In the genomic region with DNA sequence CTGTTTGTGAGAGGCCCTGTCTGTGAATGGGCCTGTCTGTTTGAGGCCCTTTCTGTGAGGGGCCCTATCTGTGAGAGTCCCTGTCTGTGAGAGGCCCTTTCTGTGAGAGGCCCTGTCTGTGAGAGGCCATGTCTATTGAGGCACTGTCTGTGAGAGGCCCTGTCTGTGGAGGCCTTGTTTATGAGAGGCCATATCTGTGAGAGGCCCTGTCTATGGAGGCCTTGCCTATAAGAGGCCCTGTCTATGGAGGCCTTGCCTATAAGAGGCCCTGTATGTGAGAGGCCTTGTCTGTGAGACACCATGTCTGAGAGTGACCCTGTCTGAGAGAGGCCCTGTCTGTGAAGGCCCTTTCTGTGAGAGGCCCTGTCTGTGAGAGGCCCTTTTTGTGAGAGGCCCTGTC, we compare ENCODE assay signal across 11 mouse cellular contexts. TPM values are rescaled to one million over a fixed set of nuclear protein-coding genes. Genes with fewer than 3 reads are reported as not detected.
DNase-seq lines count a peak whose midpoint lies in the region; ATAC-seq and TF ChIP-seq lines count a peak whose summit lies in the region.
"Had no signal": no experiment of that assay in that cellular context is flagged by ENCODE, and none has a peak within 500 bp of the region (broad histone marks: within the 10 kb centered on the region; RNA-seq: fewer than 3 reads in every experiment).

No protein-coding gene starts in this region.

- H3K27ac ChIP-seq in cerebellum, adult 2 months (ENCODE audit: insufficient read depth, low read length): peak overlapping the region; percentile 44; the same call in 1 of the 2 replicates
- H3K27ac ChIP-seq in kidney, embryonic 15.5 days: no peak overlapping the region
- H3K27ac ChIP-seq in embryonic facial prominence, embryonic 14.5 days (replicated peaks; ENCODE audit: low read depth, low read length): no peak overlapping the region
- H3K27ac ChIP-seq in liver, embryonic 12.5 days: peak overlapping the region; percentile 94
- H3K27ac ChIP-seq: gastrocnemius, adult 2 months had no signal

- peak; percentile 58; the same call in 1 of the 2 replicates for ATAC-seq in kidney, embryonic 15.5 days (replicated peaks; ENCODE audit: low FRiP score)
- ATAC-seq in embryonic facial prominence, embryonic 14.5 days (ENCODE audit: low read depth): peak; percentile 37; the same call in 1 of the 2 replicates
- ATAC-seq in liver, embryonic 12.5 days: peak; percentile 85

- H3K4me2 ChIP-seq in kidney, embryonic 15.5 days: no peak overlapping the region
- H3K4me2 ChIP-seq in embryonic facial prominence, embryonic 14.5 days (ENCODE audit: low read depth, low read length): no peak overlapping the region
- peak overlapping the region; percentile 77 for H3K4me2 ChIP-seq in liver, embryonic 12.5 days

- H3K36me3 ChIP-seq in kidney, embryonic 15.5 days: peaks cover 18% of the 10 kb centered on the region; the same call in 1 of the 2 replicates
- peaks cover 11% of the 10 kb centered on the region; the same call in 1 of the 2 replicates for H3K36me3 ChIP-seq in embryonic facial prominence, embryonic 14.5 days (ENCODE audit: control insufficient read depth, insufficient read depth, low read length)
- H3K36me3 ChIP-seq in liver, embryonic 12.5 days: peaks cover 71% of the 10 kb centered on the region

- no peak for TF ChIP-seq CTCF in cerebellum, adult 2 months (IDR thresholded peaks at IDR 0.05; ENCODE audit: borderline replicate concordance, insufficient read depth, low read depth, low read length)

- no peak overlapping the region for H3K4me3 ChIP-seq in cerebellum, adult 2 months (replicated peaks; ENCODE audit: insufficient read depth, low read depth, low read length)
- H3K4me3 ChIP-seq in kidney, embryonic 15.5 days (replicated peaks): no peak overlapping the region
- no peak overlapping the region for H3K4me3 ChIP-seq in embryonic facial prominence, embryonic 14.5 days (ENCODE audit: low read depth, low read length)
- peak overlapping the region; percentile 71 for H3K4me3 ChIP-seq in liver, embryonic 12.5 days
- H3K4me3 ChIP-seq: gastrocnemius, adult 2 months had no signal

- no peak overlapping the region for H3K9ac ChIP-seq in kidney, embryonic 15.5 days
- H3K9ac ChIP-seq in embryonic facial prominence, embryonic 14.5 days (ENCODE audit: low read depth, low read length): no peak overlapping the region
- H3K9ac ChIP-seq in liver, embryonic 12.5 days: peak overlapping the region; percentile 84

- peaks cover 37% of the 10 kb centered on the region for H3K4me1 ChIP-seq in cerebellum, adult 2 months (ENCODE audit: control insufficient read depth, insufficient read depth, low read length)
- H3K4me1 ChIP-seq in kidney, embryonic 15.5 days: no peaks in the 10 kb centered on the region
- no peaks in the 10 kb centered on the region for H3K4me1 ChIP-seq in embryonic facial prominence, embryonic 14.5 days (ENCODE audit: control insufficient read depth, insufficient read depth, low read length)
- peaks cover 68% of the 10 kb centered on the region for H3K4me1 ChIP-seq in liver, embryonic 12.5 days

- TF ChIP-seq POLR2A in cerebellum, adult 2 months (IDR thresholded peaks at IDR 0.05; ENCODE audit: borderline replicate concordance, insufficient read depth, low read length): no peak

- DNase-seq in cerebellum, adult 2 months: no peak
- no peak for DNase-seq in cerebellum, postnatal 36 days
- DNase-seq in kidney, postnatal 25 days: no peak
- DNase-seq in embryonic facial prominence, embryonic 14.5 days (ENCODE audit: low spot score): no peak
- no peak for DNase-seq in Muller cell, postnatal 12 days (ENCODE audit: inconsistent ontology term)
- DNase-seq in urinary bladder, adult 18-20 months (ENCODE audit: low spot score in 2 of 2): no peak
- DNase-seq: gastrocnemius, adult 2 months; lung, adult 18-20 months; thymus, postnatal 14 days had no signal

- H3K27me3 ChIP-seq in cerebellum, adult 2 months (ENCODE audit: control insufficient read depth, insufficient read depth, low read length): no peaks in the 10 kb centered on the region
- H3K27me3 ChIP-seq in kidney, embryonic 15.5 days: no peaks in the 10 kb centered on the region
- no peaks in the 10 kb centered on the region for H3K27me3 ChIP-seq in embryonic facial prominence, embryonic 14.5 days (replicated peaks; ENCODE audit: control insufficient read depth, insufficient read depth, low read length)
- H3K27me3 ChIP-seq in liver, embryonic 12.5 days (replicated peaks): no peaks in the 10 kb centered on the region

- H3K9me3 ChIP-seq in kidney, embryonic 15.5 days (replicated peaks): no peaks in the 10 kb centered on the region
- H3K9me3 ChIP-seq in embryonic facial prominence, embryonic 14.5 days (ENCODE audit: control insufficient read depth, low read length): no peaks in the 10 kb centered on the region
- H3K9me3 ChIP-seq in liver, embryonic 12.5 days (replicated peaks): no peaks in the 10 kb centered on the region

RNA-seq across cellular contexts. Expression of a gene that starts 31.5 kb away (rescaled TPM):
- polyA plus RNA-seq in cerebellum, adult 2 months (2012; rRNA removed): 35.8 and 37.9 TPM in 2 replicates
- 39.7 and 45.0 TPM in 2 replicates for polyA plus RNA-seq in kidney, embryonic 15.5 days (2015; fragmentation: Nextera tagmentation; extraction: Ambion mirVana)
- polyA plus RNA-seq in embryonic facial prominence, embryonic 14.5 days (2014; fragmentation: Nextera tagmentation; extraction: Ambion mirVana): 47.4 and 47.9 TPM in 2 replicates
- polyA plus RNA-seq in liver, embryonic 12.5 days (2016; fragmentation: Nextera tagmentation; extraction: Ambion mirVana): 32.0 and 32.7 TPM in 2 replicates

RNA-seq across cellular contexts. Expression of a gene that starts 33.1 kb away (rescaled TPM):
- 140 and 162 TPM in 2 replicates for polyA plus RNA-seq in cerebellum, adult 2 months (2012; rRNA removed)
- polyA plus RNA-seq in kidney, embryonic 15.5 days (2015; fragmentation: Nextera tagmentation; extraction: Ambion mirVana): 91.6 and 93.4 TPM in 2 replicates
- polyA plus RNA-seq in embryonic facial prominence, embryonic 14.5 days (2014; fragmentation: Nextera tagmentation; extraction: Ambion mirVana): 85.1 and 86.2 TPM in 2 replicates
- polyA plus RNA-seq in liver, embryonic 12.5 days (2016; fragmentation: Nextera tagmentation; extraction: Ambion mirVana): 56.1 and 60.9 TPM in 2 replicates

RNA-seq across cellular contexts. Expression of a gene that starts 33.2 kb away (rescaled TPM):
- 58.9 and 62.3 TPM in 2 replicates for polyA plus RNA-seq in cerebellum, adult 2 months (2012; rRNA removed)
- polyA plus RNA-seq in kidney, embryonic 15.5 days (2015; fragmentation: Nextera tagmentation; extraction: Ambion mirVana): 78.7 and 81.5 TPM in 2 replicates
- 59.3 and 65.2 TPM in 2 replicates for polyA plus RNA-seq in embryonic facial prominence, embryonic 14.5 days (2014; fragmentation: Nextera tagmentation; extraction: Ambion mirVana)
- polyA plus RNA-seq in liver, embryonic 12.5 days (2016; fragmentation: Nextera tagmentation; extraction: Ambion mirVana): 74.6 and 76.1 TPM in 2 replicates

RNA-seq across cellular contexts. Expression of a gene that starts 41.0 kb away (rescaled TPM):
- 68.7 and 73.9 TPM in 2 replicates for polyA plus RNA-seq in cerebellum, adult 2 months (2012; rRNA removed)
- polyA plus RNA-seq in kidney, embryonic 15.5 days (2015; fragmentation: Nextera tagmentation; extraction: Ambion mirVana): 30.9 and 34.8 TPM in 2 replicates
- 54.9 and 60.7 TPM in 2 replicates for polyA plus RNA-seq in embryonic facial prominence, embryonic 14.5 days (2014; fragmentation: Nextera tagmentation; extraction: Ambion mirVana)
- 5.7 and 6.2 TPM in 2 replicates for polyA plus RNA-seq in liver, embryonic 12.5 days (2016; fragmentation: Nextera tagmentation; extraction: Ambion mirVana)

RNA-seq across cellular contexts. Expression of a gene that starts 47.3 kb away (rescaled TPM):
- 8.3 and 10.1 TPM in 2 replicates for polyA plus RNA-seq in cerebellum, adult 2 months (2012; rRNA removed)
- 19.3 and 22.0 TPM in 2 replicates for polyA plus RNA-seq in kidney, embryonic 15.5 days (2015; fragmentation: Nextera tagmentation; extraction: Ambion mirVana)
- 6.6 and 10.3 TPM in 2 replicates for polyA plus RNA-seq in embryonic facial prominence, embryonic 14.5 days (2014; fragmentation: Nextera tagmentation; extraction: Ambion mirVana)
- polyA plus RNA-seq in liver, embryonic 12.5 days (2016; fragmentation: Nextera tagmentation; extraction: Ambion mirVana): 3.7 and 5.8 TPM in 2 replicates

Comparison
In these comparisons a context has a peak if more than half of its experiments do, and no peak if none do; other contexts are left out.
1. H3K27ac ChIP-seq: peak in cerebellum, adult 2 months (single experiment) and liver, embryonic 12.5 days (single experiment); none in kidney, embryonic 15.5 days (single experiment) and embryonic facial prominence, embryonic 14.5 days (single experiment).
2. Peak in every context shown above with its lines, with median percentiles within 50 percentile points of each other: ATAC-seq.